Mouse (Mus musculus) intestine, postnatal 0 days (tissue): ENCODE results near the gene Lrrc57. TPM values are rescaled to one million over a fixed set of nuclear protein-coding genes. Genes with fewer than 3 reads are reported as not detected.
"Not testable (repeated sequence)": the region's sequence is repeated elsewhere in the genome, so short reads cannot be mapped to it uniquely, and the experiment has no call there.

Source experiments
- ATAC-seq: fragments of 200-750 bp; cut with Nextera tagmentation; 2 replicates; pipeline ENCODE4 v1.8.0; 2017; ENCODE audit warnings: mild to moderate bottlenecking, moderate TSS enrichment, moderate library complexity
- H3K27ac ChIP-seq: fragments of 300-500 bp; sonication (generic); 2 replicates; pipeline ENCODE4 v1.5.1; 2014; ENCODE audit warnings: mild to moderate bottlenecking, low read depth, low read length, moderate library complexity
- H3K27me3 ChIP-seq: fragments of 300-500 bp; sonication (generic); replicated peaks from 2 replicates; pipeline ENCODE4 v1.6.1; 2014; ENCODE audit warnings: low read length, mixed read lengths; ENCODE audit not compliant: control insufficient read depth, insufficient read depth
- H3K36me3 ChIP-seq: fragments of 300-500 bp; sonication (generic); 2 replicates; pipeline ENCODE4 v1.6.1; 2014; ENCODE audit warnings: mild to moderate bottlenecking, moderate library complexity; ENCODE audit not compliant: control insufficient read depth, insufficient read depth
- H3K4me1 ChIP-seq: fragments of 300-500 bp; sonication (generic); replicated peaks from 2 replicates; pipeline ENCODE4 v1.6.1; 2014; ENCODE audit warnings: antibody characterized with exemption, low read length, mixed read lengths; ENCODE audit not compliant: control insufficient read depth, insufficient read depth
- H3K4me2 ChIP-seq: fragments of 300-500 bp; sonication (generic); replicated peaks from 2 replicates; pipeline ENCODE4 v1.6.1; 2014; ENCODE audit warnings: low read depth, mild to moderate bottlenecking, moderate library complexity
- H3K4me3 ChIP-seq: fragments of 300-500 bp; sonication (generic); 2 replicates; pipeline ENCODE4 v1.5.1; 2014; ENCODE audit warnings: low read depth, low read length
- H3K9ac ChIP-seq: fragments of 300-500 bp; sonication (generic); 2 replicates; pipeline ENCODE4 v1.6.1; 2014; ENCODE audit warnings: mild to moderate bottlenecking, low read depth, low read length
- H3K9me3 ChIP-seq: fragments of 300-500 bp; sonication (generic); 2 replicates; pipeline ENCODE4 v1.6.1; 2016; ENCODE audit warnings: mixed run types; ENCODE audit not compliant: control insufficient read depth
- CTCF ChIP-seq: sonication (generic); IDR thresholded peaks from 2 replicates; pipeline ENCODE4 v1.5.1; 2016; ENCODE audit warnings: low read depth, mild to moderate bottlenecking, control low read depth, antibody characterized with exemption, moderate library complexity
- WGBS: fragments of 180-500 bp; shearing (Covaris S2); extraction: QIAGEN DNeasy Blood & Tissue Kit; methylation state at CpG from one replicate; pipeline ENCODE4 v1.1.7; 2014; 5-methylcytosine and 5-hydroxymethylcytosine counted together
- polyA plus RNA-seq: library from polyadenylated mRNA; unstranded; fragments of >200 nt; fragmentation: Nextera tagmentation; extraction: Ambion mirVana; gene quantifications from 2 replicates; pipeline ENCODE4 v1.2.1, GENCODE M21; 2015

Gene Lrrc57
- polyA plus RNA-seq, 1 experiment from 2014 or later: 23.6 TPM

DNA sequence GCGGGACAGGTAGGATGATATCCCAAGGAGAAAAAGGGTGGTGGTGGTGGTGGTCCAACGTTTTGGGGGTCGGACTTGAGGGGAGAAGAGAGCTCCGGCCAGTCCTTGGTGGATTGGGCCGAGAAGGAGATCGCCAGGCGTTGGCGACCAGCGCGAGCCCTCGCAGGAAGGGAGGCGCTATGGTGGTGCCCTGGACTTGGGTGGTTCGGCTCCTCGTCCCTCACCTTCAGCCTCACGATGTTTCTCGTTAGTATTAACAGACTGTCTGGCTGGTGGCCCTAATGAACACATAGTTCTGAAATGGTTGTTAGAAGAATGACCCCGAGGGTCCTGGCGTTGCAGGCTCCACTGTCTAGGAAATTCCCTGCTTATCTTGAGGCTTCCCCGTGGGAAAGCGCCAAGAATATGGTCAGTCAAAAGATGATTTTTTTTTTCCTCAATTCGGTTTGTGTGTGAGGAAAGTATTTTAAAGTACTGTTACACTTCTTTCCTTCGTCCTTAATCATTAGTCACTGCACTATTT lies 41.5 kb downstream of the Lrrc57 start:
- no peaks in the 10 kb centered on the region for H3K9me3 ChIP-seq
- peak; percentile 24; the same call in 1 of the 2 replicates for TF ChIP-seq CTCF
- peak overlapping the region; percentile 67 for H3K4me2 ChIP-seq
- peaks cover 7% of the 10 kb centered on the region; the same call in 1 of the 2 replicates for H3K4me1 ChIP-seq
- H3K27ac ChIP-seq: peak overlapping the region; percentile 84
- H3K27me3 ChIP-seq: no peaks in the 10 kb centered on the region
- WGBS: under 1% methylated on average over 20 of the region's 22 CpGs
- peak overlapping the region; percentile 75 for H3K4me3 ChIP-seq
- peaks cover 5% of the 10 kb centered on the region; the same call in 1 of the 2 replicates for H3K36me3 ChIP-seq
- peak; percentile 64 for ATAC-seq
- H3K9ac ChIP-seq: peak overlapping the region; percentile 74

DNA sequence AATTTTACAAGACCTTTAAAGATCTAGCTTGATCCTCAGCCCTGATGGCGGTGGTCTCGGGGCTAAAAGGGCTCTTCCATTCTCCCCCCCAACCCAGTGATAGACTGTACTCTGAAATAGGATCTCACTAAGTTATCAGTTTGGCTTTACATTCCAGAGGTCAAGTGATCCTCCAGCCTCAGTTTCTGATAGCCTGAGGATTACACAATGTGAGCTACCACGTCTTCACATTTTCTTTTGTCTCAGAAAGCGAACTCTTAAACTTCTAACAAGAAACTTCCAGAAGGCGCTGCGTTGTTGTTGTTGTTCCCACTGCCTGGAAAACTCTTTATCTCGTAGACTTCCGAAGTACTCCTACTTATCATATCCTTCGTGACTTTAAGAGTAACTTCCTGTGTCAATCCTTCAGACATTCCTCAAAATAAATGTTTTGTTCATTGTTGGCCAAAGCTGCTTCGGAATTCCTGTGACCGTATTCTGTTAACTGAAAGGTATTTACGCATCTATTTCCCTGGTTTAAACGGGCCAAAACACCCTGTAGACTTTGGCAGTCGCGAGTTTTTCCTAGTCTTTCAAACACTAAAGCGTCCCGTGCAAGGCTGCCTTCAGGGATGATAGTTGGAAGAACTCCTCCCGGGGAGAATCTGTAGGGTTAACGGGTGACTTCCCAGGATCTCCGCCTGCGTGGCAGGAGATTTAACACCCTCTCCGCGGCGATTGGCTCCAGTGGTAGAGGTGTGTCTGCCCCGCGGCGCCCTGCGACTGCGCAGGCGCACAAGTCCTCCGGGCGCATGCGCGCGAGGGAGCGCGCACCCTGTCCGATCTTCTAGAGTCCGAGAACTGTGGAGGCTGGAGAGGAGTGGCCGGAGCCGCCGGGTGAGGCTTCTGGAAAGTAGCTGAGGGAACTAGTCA lies 42.2 kb downstream of the Lrrc57 start, which contains the start of gene Snap23:
Snap23 (plus strand) TSS at position 786 of the 912 bp plus-strand sequence.
- H3K4me2 ChIP-seq: peak within 1 kb of the TSS; percentile 67
- H3K27me3 ChIP-seq: no peaks in the 10 kb centered on the region
- H3K4me3 ChIP-seq: peak within 1 kb of the TSS; percentile 75
- H3K9ac ChIP-seq: peak within 1 kb of the TSS; percentile 74
- H3K27ac ChIP-seq: peak within 1 kb of the TSS; percentile 84
- H3K9me3 ChIP-seq: no peaks in the 10 kb centered on the region
- peaks cover 5% of the 10 kb centered on the region; the same call in 1 of the 2 replicates for H3K36me3 ChIP-seq
- no peak for TF ChIP-seq CTCF
- under 1% methylated on average over 42 of the region's 42 CpGs for WGBS
- peak; percentile 94 for ATAC-seq
- H3K4me1 ChIP-seq: peaks cover 7% of the 10 kb centered on the region; the same call in 1 of the 2 replicates

DNA sequence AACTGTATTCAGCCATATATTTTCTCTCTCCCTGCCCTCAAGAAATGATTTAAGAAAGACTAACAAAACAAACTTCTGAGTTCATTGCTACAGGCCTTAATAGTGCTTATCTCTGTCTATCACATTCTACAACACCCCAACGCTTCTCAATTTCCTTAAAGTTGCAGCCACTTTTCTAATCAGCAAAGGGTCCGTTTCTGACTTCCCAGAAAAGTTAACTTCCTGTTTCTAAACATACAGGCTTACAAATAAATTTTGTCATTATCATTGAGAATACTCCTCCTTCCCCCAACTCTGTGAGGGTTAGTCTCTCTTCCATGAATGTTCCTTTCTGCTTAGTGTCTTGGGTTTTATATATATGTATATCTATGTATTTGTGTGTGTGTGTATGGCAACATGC lies 44.0 kb downstream of the Lrrc57 start:
- H3K36me3 ChIP-seq: 0 out of 2 replicates have a peak, but pooled peaks cover 3% of the 10 kb centered on the region
- no peak overlapping the region for H3K4me2 ChIP-seq
- H3K4me1 ChIP-seq: peaks cover 7% of the 10 kb centered on the region; the same call in 1 of the 2 replicates
- 77% methylated on average over 2 of the region's 2 CpGs for WGBS
- no peak overlapping the region for H3K4me3 ChIP-seq
- TF ChIP-seq CTCF: no peak
- H3K9ac ChIP-seq: no peak overlapping the region
- H3K27ac ChIP-seq: no peak overlapping the region
- ATAC-seq: no peak
- no peaks in the 10 kb centered on the region for H3K9me3 ChIP-seq
- H3K27me3 ChIP-seq: no peaks in the 10 kb centered on the region

DNA sequence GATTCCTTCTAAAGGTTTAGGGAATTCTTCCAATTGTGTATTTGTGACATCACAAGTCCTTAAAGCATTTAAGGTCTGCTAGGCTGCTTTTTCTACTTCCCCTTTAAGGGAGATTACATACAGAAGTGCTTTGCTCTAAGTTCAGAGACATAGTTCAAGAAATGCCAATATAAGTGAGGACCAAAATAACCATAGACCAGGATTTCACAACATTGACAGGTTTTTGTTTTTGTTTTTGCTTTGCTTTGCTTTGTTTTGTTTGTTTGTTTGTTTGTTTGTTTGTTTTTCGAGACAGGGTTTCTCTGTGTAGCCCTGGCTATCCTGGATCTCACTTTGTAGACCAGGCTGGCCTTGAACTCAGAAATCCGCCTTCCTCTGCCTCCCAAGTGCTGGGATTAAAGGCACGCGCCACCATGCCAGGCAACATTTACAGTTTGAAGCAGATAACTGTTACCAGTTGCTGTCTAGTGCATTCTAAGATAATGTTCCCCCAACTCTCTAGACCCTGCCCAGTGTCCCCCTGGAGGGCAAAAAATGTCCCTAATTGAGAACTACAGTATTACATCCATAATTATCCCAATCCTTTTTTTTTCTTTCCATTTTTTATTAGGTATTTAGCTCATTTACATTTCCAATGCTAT lies 44.7 kb downstream of the Lrrc57 start:
- not testable (repeated sequence) for H3K4me3 ChIP-seq, ATAC-seq, H3K9me3 ChIP-seq

DNA sequence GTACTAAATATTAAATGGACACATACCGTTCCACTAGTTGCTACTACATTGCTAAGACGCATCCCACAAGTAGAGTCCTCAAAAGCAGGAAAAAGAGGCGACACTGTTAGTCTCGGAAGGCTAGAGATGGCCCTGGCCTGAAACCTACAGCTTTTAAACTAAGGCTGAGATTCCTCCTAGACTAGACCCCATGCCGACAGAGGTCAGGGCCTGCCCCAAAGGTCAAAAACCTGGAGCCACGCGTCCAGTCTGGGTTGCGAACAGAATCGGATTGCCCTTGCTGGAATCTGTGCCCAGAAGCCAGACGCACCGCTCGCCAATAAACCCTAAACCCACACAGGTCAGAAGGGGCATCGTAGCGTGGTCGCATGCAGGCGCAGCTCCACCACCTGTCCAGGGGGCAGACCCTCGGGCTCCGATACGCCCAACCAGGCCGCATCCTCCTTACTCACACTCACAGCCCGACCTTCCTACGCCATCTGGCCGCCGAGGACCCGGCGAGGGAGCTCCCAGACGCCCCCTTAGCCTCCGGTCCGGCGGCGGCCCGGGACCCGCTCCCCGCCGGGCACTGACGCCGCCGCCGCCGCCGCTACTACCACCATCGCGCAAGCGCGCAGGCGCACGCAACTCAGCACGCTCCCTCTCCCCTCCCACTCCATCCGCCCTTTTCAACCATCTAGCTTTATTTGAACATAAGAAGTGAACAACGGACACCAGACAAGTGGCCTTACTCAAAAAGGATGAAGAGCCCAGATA lies 45.9 kb downstream of the Lrrc57 start, which contains the start of gene Zfp106:
Zfp106 (minus strand) TSS at position 609 of the 756 bp plus-strand sequence.
- Histone ChIP-seq H3K36me3 (0 out of 2 replicates have a peak, but pooled peaks cover 3% of the 10 kb centered on the region), H3K27me3 (no peaks in the 10 kb centered on the region), H3K4me3 (peak within 1 kb of the TSS; percentile 98), H3K4me2 (peak within 1 kb of the TSS; percentile 75), H3K27ac (peak within 1 kb of the TSS; percentile 64), H3K4me1 (no peaks in the 10 kb centered on the region), H3K9me3 (no peaks in the 10 kb centered on the region), H3K9ac (peak within 1 kb of the TSS; percentile 89)
- WGBS: under 1% methylated on average over 49 of the region's 50 CpGs
- peak; percentile 68 for ATAC-seq
- no peak for TF ChIP-seq CTCF

More for the DNA sequence above, 44.7 kb downstream of the Lrrc57 start:
- not testable (repeated sequence) for H3K4me2 ChIP-seq, H3K27me3 ChIP-seq, H3K27ac ChIP-seq, H3K9ac ChIP-seq, H3K4me1 ChIP-seq, H3K36me3 ChIP-seq
- WGBS: 94% methylated on average over 4 of the region's 4 CpGs
